Mouse (Mus musculus): ENCODE results near the gene Sco1. TPM values are rescaled to one million over a fixed set of nuclear protein-coding genes. Genes with fewer than 3 reads are reported as not detected.

Sco1 gene
- 9.6 and 12.0 TPM in 2 replicates for polyA plus RNA-seq (2015; fragmentation: Nextera tagmentation; extraction: Ambion mirVana)

- Histone ChIP-seq H3K9ac (ENCODE audit: low read depth, low read length) (peak within 1 kb of the TSS; percentile 89), H3K36me3 (ENCODE audit: control insufficient read depth, insufficient read depth, low read length) (peaks cover 9% of the 10 kb centered on the region), H3K9me3 (ENCODE audit: control insufficient read depth, low read length) (no peaks in the 10 kb centered on the region), H3K4me3 (ENCODE audit: low read length) (peak within 1 kb of the TSS; percentile 99), H3K4me1 (ENCODE audit: control insufficient read depth, insufficient read depth, low read depth, low read length) (peaks cover 14% of the 10 kb centered on the region), H3K27ac (ENCODE audit: low read depth, low read length) (peak within 1 kb of the TSS; percentile 89), H3K27me3 (replicated peaks; ENCODE audit: control insufficient read depth, insufficient read depth, low read length) (no peaks in the 10 kb centered on the region), H3K4me2 (ENCODE audit: low read length) (peak within 1 kb of the TSS; percentile 78)
- under 1% methylated on average over 49 of the region's 50 CpGs for WGBS
- ATAC-seq = peak; percentile 98
Observed at GRCm38 (mm10) chr11:67052321-67052952, at the start of gene Sco1, which contains the start of gene Adprm. Gene Sco1 (plus strand): TSS chr11:67052670. Gene Adprm (minus strand): TSS chr11:67052594.

GRCm38 (mm10) chr11:67002911-67003310 is 49.6 kb upstream of the Sco1 start:
- WGBS = 49% methylated on average over 2 of the region's 2 CpGs
- no peak overlapping the region for H3K4me2 ChIP-seq (ENCODE audit: low read length)
- H3K27ac ChIP-seq (ENCODE audit: low read depth, low read length) = no peak overlapping the region
- no peaks in the 10 kb centered on the region for H3K36me3 ChIP-seq (ENCODE audit: control insufficient read depth, insufficient read depth, low read length)
- ATAC-seq = no peak
- H3K4me1 ChIP-seq (ENCODE audit: control insufficient read depth, insufficient read depth, low read depth, low read length) = peaks cover 24% of the 10 kb centered on the region
- no peaks in the 10 kb centered on the region for H3K9me3 ChIP-seq (ENCODE audit: control insufficient read depth, low read length)
- H3K4me3 ChIP-seq (ENCODE audit: low read length) = no peak overlapping the region
- no peaks in the 10 kb centered on the region for H3K27me3 ChIP-seq (replicated peaks; ENCODE audit: control insufficient read depth, insufficient read depth, low read length)
- H3K9ac ChIP-seq (ENCODE audit: low read depth, low read length) = no peak overlapping the region

GRCm38 (mm10) chr11:67007961-67008360 is 44.5 kb upstream of the Sco1 start:
- peak overlapping the region; percentile 3; the same call in 1 of the 2 replicates for H3K27ac ChIP-seq (ENCODE audit: low read depth, low read length)

GRCm38 (mm10) chr11:67008528-67008927 is 43.9 kb upstream of the Sco1 start:
- H3K36me3 ChIP-seq (ENCODE audit: control insufficient read depth, insufficient read depth, low read length) = no peaks in the 10 kb centered on the region
- H3K4me1 ChIP-seq (ENCODE audit: control insufficient read depth, insufficient read depth, low read depth, low read length) = peaks cover 10% of the 10 kb centered on the region
- no peak overlapping the region for H3K4me3 ChIP-seq (ENCODE audit: low read length)
- H3K4me2 ChIP-seq (ENCODE audit: low read length) = no peak overlapping the region
- no peak; the same call in 1 of the 2 replicates for ATAC-seq
- H3K9ac ChIP-seq (ENCODE audit: low read depth, low read length) = 0 out of 2 replicates have a peak overlapping the region, but pooled peaks have one; percentile 8
- no peaks in the 10 kb centered on the region for H3K9me3 ChIP-seq (ENCODE audit: control insufficient read depth, low read length)
- peak overlapping the region; percentile 3; the same call in 1 of the 2 replicates for H3K27ac ChIP-seq (ENCODE audit: low read depth, low read length)
- no peaks in the 10 kb centered on the region for H3K27me3 ChIP-seq (replicated peaks; ENCODE audit: control insufficient read depth, insufficient read depth, low read length)
- WGBS = 71% methylated on average over 4 of the region's 4 CpGs

More at GRCm38 (mm10) chr11:67007961-67008360, 44.5 kb upstream of the Sco1 start:
- H3K27me3 ChIP-seq (replicated peaks; ENCODE audit: control insufficient read depth, insufficient read depth, low read length) = no peaks in the 10 kb centered on the region
- H3K9me3 ChIP-seq (ENCODE audit: control insufficient read depth, low read length) = no peaks in the 10 kb centered on the region
- H3K36me3 ChIP-seq (ENCODE audit: control insufficient read depth, insufficient read depth, low read length) = no peaks in the 10 kb centered on the region
- peaks cover 10% of the 10 kb centered on the region for H3K4me1 ChIP-seq (ENCODE audit: control insufficient read depth, insufficient read depth, low read depth, low read length)
- WGBS = 51% methylated on average over 8 of the region's 8 CpGs
- no peak overlapping the region for H3K4me2 ChIP-seq (ENCODE audit: low read length)
- ATAC-seq = peak; percentile 77
- H3K9ac ChIP-seq (ENCODE audit: low read depth, low read length) = 0 out of 2 replicates have a peak overlapping the region, but pooled peaks have one; percentile 8
- H3K4me3 ChIP-seq (ENCODE audit: low read length) = no peak overlapping the region

DNA sequence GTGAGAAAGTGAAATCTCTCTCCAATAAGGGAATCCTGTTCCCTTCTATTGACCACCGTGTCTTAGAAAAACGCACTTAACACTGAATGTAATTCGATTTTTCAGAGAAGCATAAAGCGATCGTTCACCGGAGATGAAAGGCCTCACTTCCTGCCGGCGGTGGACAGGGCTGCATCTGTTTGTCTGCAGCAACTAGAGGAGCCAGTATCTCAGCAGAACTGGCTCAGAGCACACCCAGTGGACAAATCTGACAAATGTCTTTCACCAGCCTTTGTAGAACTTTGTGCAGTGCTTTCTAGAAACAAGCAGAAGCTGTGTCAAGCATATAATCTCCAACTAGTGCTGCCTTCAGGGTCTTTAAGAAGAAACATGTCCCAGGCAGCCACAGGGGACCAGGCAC is 42.0 kb upstream of the Sco1 start:
- Histone ChIP-seq H3K9ac (ENCODE audit: low read depth, low read length) (no peak overlapping the region), H3K27ac (ENCODE audit: low read depth, low read length) (peak overlapping the region; percentile 1; the same call in 1 of the 2 replicates), H3K36me3 (ENCODE audit: control insufficient read depth, insufficient read depth, low read length) (no peaks in the 10 kb centered on the region), H3K4me3 (ENCODE audit: low read length) (no peak overlapping the region), H3K4me2 (ENCODE audit: low read length) (no peak overlapping the region), H3K4me1 (ENCODE audit: control insufficient read depth, insufficient read depth, low read depth, low read length) (peaks cover 10% of the 10 kb centered on the region), H3K9me3 (ENCODE audit: control insufficient read depth, low read length) (no peaks in the 10 kb centered on the region), H3K27me3 (replicated peaks; ENCODE audit: control insufficient read depth, insufficient read depth, low read length) (no peaks in the 10 kb centered on the region)
- 9% methylated on average over 8 of the region's 8 CpGs for WGBS
- peak; percentile 78 for ATAC-seq

GRCm38 (mm10) chr11:67011635-67012034 is 40.8 kb upstream of the Sco1 start:
- Histone ChIP-seq H3K4me3 (ENCODE audit: low read length) (no peak overlapping the region), H3K27ac (ENCODE audit: low read depth, low read length) (no peak overlapping the region), H3K9ac (ENCODE audit: low read depth, low read length) (no peak overlapping the region), H3K4me1 (ENCODE audit: control insufficient read depth, insufficient read depth, low read depth, low read length) (peaks cover 10% of the 10 kb centered on the region), H3K4me2 (ENCODE audit: low read length) (no peak overlapping the region), H3K27me3 (replicated peaks; ENCODE audit: control insufficient read depth, insufficient read depth, low read length) (no peaks in the 10 kb centered on the region), H3K36me3 (ENCODE audit: control insufficient read depth, insufficient read depth, low read length) (no peaks in the 10 kb centered on the region), H3K9me3 (ENCODE audit: control insufficient read depth, low read length) (no peaks in the 10 kb centered on the region)
- 34% methylated on average over 4 of the region's 4 CpGs for WGBS
- ATAC-seq = no peak

- ATAC-seq = no peak
- H3K36me3 ChIP-seq (ENCODE audit: control insufficient read depth, insufficient read depth, low read length) = no peaks in the 10 kb centered on the region
- no peak overlapping the region for H3K27ac ChIP-seq (ENCODE audit: low read depth, low read length)
- no peaks in the 10 kb centered on the region for H3K27me3 ChIP-seq (replicated peaks; ENCODE audit: control insufficient read depth, insufficient read depth, low read length)
- no peaks in the 10 kb centered on the region for H3K9me3 ChIP-seq (ENCODE audit: control insufficient read depth, low read length)
- 8% methylated on average over 12 of the region's 12 CpGs for WGBS
- H3K4me2 ChIP-seq (ENCODE audit: low read length) = no peak overlapping the region
- H3K4me3 ChIP-seq (ENCODE audit: low read length) = no peak overlapping the region
- H3K9ac ChIP-seq (ENCODE audit: low read depth, low read length) = no peak overlapping the region
- 0 out of 2 replicates have a peak, but pooled peaks cover 3% of the 10 kb centered on the region for H3K4me1 ChIP-seq (ENCODE audit: control insufficient read depth, insufficient read depth, low read depth, low read length)
Observed at GRCm38 (mm10) chr11:67017801-67018591, 34.5 kb upstream of the Sco1 start.

DNA sequence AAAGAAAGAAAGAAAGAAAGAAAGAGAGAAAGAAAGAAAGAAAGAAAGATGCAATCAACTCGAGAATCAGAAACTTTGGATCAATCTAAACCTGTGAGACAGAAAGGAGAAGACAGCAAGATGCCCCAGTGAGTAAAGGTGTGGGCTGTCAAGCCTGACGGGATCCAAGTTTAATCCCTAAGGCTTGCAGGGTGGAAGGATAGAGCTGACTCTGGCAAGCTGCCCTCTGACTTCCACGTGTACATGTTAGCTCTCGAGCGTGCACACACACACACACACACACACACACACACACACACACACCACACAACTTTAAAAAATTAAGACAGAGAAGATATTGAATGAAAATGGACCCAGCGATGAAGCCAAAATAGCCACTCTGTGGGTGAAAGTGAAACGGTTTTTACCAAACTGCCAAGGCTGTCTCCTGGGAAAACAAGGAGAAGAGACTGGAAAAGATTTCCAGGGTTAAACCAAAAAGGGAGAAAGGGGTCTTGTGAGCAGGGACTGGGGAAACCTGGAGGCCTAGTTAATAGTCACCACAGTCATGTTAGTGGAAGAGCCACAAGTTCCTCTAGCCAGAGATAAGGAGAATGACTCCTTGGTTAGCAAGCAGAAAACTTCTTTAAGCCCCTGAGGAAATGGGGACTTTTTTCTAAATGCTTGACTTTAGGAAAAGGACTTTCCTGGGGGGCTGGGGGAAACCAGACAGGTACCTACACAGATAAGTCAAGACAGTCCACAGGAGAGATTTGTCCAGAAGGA is 32.6 kb upstream of the Sco1 start:
- no peak overlapping the region for H3K27ac ChIP-seq (ENCODE audit: low read depth, low read length)
- 66% methylated on average over 7 of the region's 7 CpGs for WGBS
- H3K36me3 ChIP-seq (ENCODE audit: control insufficient read depth, insufficient read depth, low read length) = no peaks in the 10 kb centered on the region
- H3K9me3 ChIP-seq (ENCODE audit: control insufficient read depth, low read length) = no peaks in the 10 kb centered on the region
- no peak overlapping the region for H3K4me3 ChIP-seq (ENCODE audit: low read length)
- H3K4me1 ChIP-seq (ENCODE audit: control insufficient read depth, insufficient read depth, low read depth, low read length) = peaks cover 8% of the 10 kb centered on the region
- ATAC-seq = no peak
- no peaks in the 10 kb centered on the region for H3K27me3 ChIP-seq (replicated peaks; ENCODE audit: control insufficient read depth, insufficient read depth, low read length)
- no peak overlapping the region for H3K4me2 ChIP-seq (ENCODE audit: low read length)
- no peak overlapping the region for H3K9ac ChIP-seq (ENCODE audit: low read depth, low read length)

All from hindbrain, embryonic 16.5 days (tissue).